Mouse (Mus musculus) liver, embryonic 15.5 days (tissue): ENCODE data around the gene Utp15. TPM values are rescaled to one million over a fixed set of nuclear protein-coding genes. Genes with fewer than 3 reads are reported as not detected.

ENCODE experiments used
- ATAC-seq: fragments of 200-750 bp; cut with Nextera tagmentation; 2 replicates; pipeline ENCODE4 v1.8.0; 2017; ENCODE audit warnings: moderate number of reproducible peaks, mild to moderate bottlenecking, moderate library complexity; ENCODE audit not compliant: insufficient read depth
- H3K27ac ChIP-seq: fragments of 300-500 bp; sonication (generic); replicated peaks from 2 replicates; pipeline ENCODE4 v1.5.1; 2015; ENCODE audit warnings: mild to moderate bottlenecking, inconsistent platforms
- H3K27me3 ChIP-seq: fragments of 300-500 bp; sonication (generic); 2 replicates; pipeline ENCODE4 v1.6.1; 2015; ENCODE audit warnings: mild to moderate bottlenecking, inconsistent platforms
- H3K36me3 ChIP-seq: fragments of 300-500 bp; sonication (generic); replicated peaks from 2 replicates; pipeline ENCODE4 v1.6.1; 2015; ENCODE audit warnings: moderate library complexity, mild to moderate bottlenecking, inconsistent platforms
- H3K4me1 ChIP-seq: fragments of 300-500 bp; sonication (generic); replicated peaks from 2 replicates; pipeline ENCODE4 v1.6.1; 2015; ENCODE audit warnings: inconsistent platforms
- H3K4me2 ChIP-seq: fragments of 300-500 bp; sonication (generic); 2 replicates; pipeline ENCODE4 v1.6.1; 2015; ENCODE audit warnings: moderate library complexity, mild to moderate bottlenecking, inconsistent platforms
- H3K4me3 ChIP-seq: fragments of 300-500 bp; sonication (generic); replicated peaks from 2 replicates; pipeline ENCODE4 v1.5.1; 2015; ENCODE audit warnings: mild to moderate bottlenecking, inconsistent platforms
- H3K9ac ChIP-seq: fragments of 300-500 bp; sonication (generic); 2 replicates; pipeline ENCODE4 v1.6.1; 2015; ENCODE audit warnings: moderate library complexity, mild to moderate bottlenecking, inconsistent platforms
- H3K9me3 ChIP-seq: fragments of 300-500 bp; sonication (generic); replicated peaks from 2 replicates; pipeline ENCODE4 v1.6.1; 2016; ENCODE audit warnings: inconsistent platforms
- WGBS: fragments of 180-500 bp; shearing (Covaris S2); methylation state at CpG from one replicate; pipeline ENCODE4 v1.1.7; 2015; ENCODE audit warnings: mixed read lengths; ENCODE audit not compliant: insufficient replicate concordance; 5-methylcytosine and 5-hydroxymethylcytosine counted together
- polyA plus RNA-seq: library from polyadenylated mRNA; unstranded; fragments of >200 nt; fragmentation: Nextera tagmentation; extraction: Ambion mirVana; gene quantifications from 2 replicates; pipeline ENCODE4 v1.2.1, GENCODE M21; 2015

Gene Utp15
- polyA plus RNA-seq, 1 experiment from 2014 or later, result 11.0 TPM

GRCm38 (mm10) chr13:98291712-98292111, 28.9 kb upstream of the Utp15 start:
- no peak overlapping the region for H3K9ac ChIP-seq
- H3K4me3 ChIP-seq, result no peak overlapping the region
- no peak overlapping the region for H3K4me2 ChIP-seq
- WGBS, result 65% methylated on average over 8 of the region's 8 CpGs
- H3K27ac ChIP-seq, result no peak overlapping the region
- no peaks in the 10 kb centered on the region for H3K9me3 ChIP-seq
- H3K27me3 ChIP-seq, result no peaks in the 10 kb centered on the region
- ATAC-seq, result no peak
- no peaks in the 10 kb centered on the region for H3K36me3 ChIP-seq
- H3K4me1 ChIP-seq, result no peaks in the 10 kb centered on the region

GRCm38 (mm10) chr13:98290719-98291118, 27.9 kb upstream of the Utp15 start:
- 28% methylated on average over 2 of the region's 2 CpGs for WGBS
- H3K4me3 ChIP-seq, result no peak overlapping the region
- no peak for ATAC-seq
- no peak overlapping the region for H3K27ac ChIP-seq
- H3K4me2 ChIP-seq, result no peak overlapping the region
- H3K27me3 ChIP-seq, result no peaks in the 10 kb centered on the region
- H3K9me3 ChIP-seq, result no peaks in the 10 kb centered on the region
- no peaks in the 10 kb centered on the region for H3K36me3 ChIP-seq
- H3K9ac ChIP-seq, result no peak overlapping the region
- no peaks in the 10 kb centered on the region for H3K4me1 ChIP-seq

GRCm38 (mm10) chr13:98280990-98281650, 18.3 kb upstream of the Utp15 start:
- no peak overlapping the region for H3K4me3 ChIP-seq
- WGBS, result 55% methylated on average over 12 of the region's 12 CpGs
- no peak for ATAC-seq
- H3K27me3 ChIP-seq, result no peaks in the 10 kb centered on the region
- H3K4me1 ChIP-seq, result no peaks in the 10 kb centered on the region
- H3K27ac ChIP-seq, result no peak overlapping the region
- H3K9ac ChIP-seq, result no peak overlapping the region
- no peaks in the 10 kb centered on the region for H3K36me3 ChIP-seq
- no peaks in the 10 kb centered on the region for H3K9me3 ChIP-seq
- no peak overlapping the region for H3K4me2 ChIP-seq

GRCm38 (mm10) chr13:98279686-98280085, 16.8 kb upstream of the Utp15 start, which contains the start of gene Gm21976:
Gm21976 (plus strand) TSS chr13:98279887.
- Histone ChIP-seq H3K27me3 (no peaks in the 10 kb centered on the region), H3K27ac (no peak within 1 kb of the TSS), H3K36me3 (0 out of 2 replicates have a peak, but pooled peaks cover 2% of the 10 kb centered on the region), H3K4me3 (no peak within 1 kb of the TSS), H3K9me3 (no peaks in the 10 kb centered on the region), H3K4me2 (no peak within 1 kb of the TSS), H3K9ac (no peak within 1 kb of the TSS), H3K4me1 (peaks cover 9% of the 10 kb centered on the region; the same call in 1 of the 2 replicates)
- WGBS, result 71% methylated on average over 5 of the region's 5 CpGs
- no peak for ATAC-seq

- Histone ChIP-seq H3K9me3 (no peaks in the 10 kb centered on the region), H3K36me3 (peaks cover 19% of the 10 kb centered on the region), H3K9ac (no peak overlapping the region), H3K4me1 (peaks cover 9% of the 10 kb centered on the region; the same call in 1 of the 2 replicates), H3K4me3 (no peak overlapping the region), H3K27ac (no peak overlapping the region), H3K4me2 (no peak overlapping the region), H3K27me3 (no peaks in the 10 kb centered on the region)
- WGBS, result 59% methylated on average over 2 of the region's 2 CpGs
- no peak for ATAC-seq
These were observed 14.7 kb upstream of the Utp15 start for GRCm38 (mm10) chr13:98277501-98277900.

- 71% methylated on average over 7 of the region's 7 CpGs for WGBS
- H3K4me2 ChIP-seq, result no peak overlapping the region
- H3K4me1 ChIP-seq, result peaks cover 9% of the 10 kb centered on the region; the same call in 1 of the 2 replicates
- no peaks in the 10 kb centered on the region for H3K9me3 ChIP-seq
- H3K27ac ChIP-seq, result no peak overlapping the region
- no peak for ATAC-seq
- no peak overlapping the region for H3K4me3 ChIP-seq
- H3K9ac ChIP-seq, result no peak overlapping the region
- peaks cover 30% of the 10 kb centered on the region for H3K36me3 ChIP-seq
- no peaks in the 10 kb centered on the region for H3K27me3 ChIP-seq
These were observed 13.4 kb upstream of the Utp15 start for GRCm38 (mm10) chr13:98276253-98276652.

- Histone ChIP-seq H3K9ac (no peak overlapping the region), H3K27me3 (no peaks in the 10 kb centered on the region), H3K4me3 (no peak overlapping the region), H3K36me3 (peaks cover 36% of the 10 kb centered on the region), H3K9me3 (no peaks in the 10 kb centered on the region), H3K27ac (no peak overlapping the region), H3K4me2 (no peak overlapping the region), H3K4me1 (peaks cover 9% of the 10 kb centered on the region; the same call in 1 of the 2 replicates)
- peak; percentile 57; the same call in 1 of the 2 replicates for ATAC-seq
- WGBS, result 11% methylated on average over 4 of the region's 4 CpGs
These were observed 12.8 kb upstream of the Utp15 start for GRCm38 (mm10) chr13:98275646-98276045.

GRCm38 (mm10) chr13:98274023-98274422, 11.2 kb upstream of the Utp15 start:
- WGBS, result 71% methylated on average over 9 of the region's 9 CpGs
- ATAC-seq, result no peak

GRCm38 (mm10) chr13:98264111-98264510, 1.3 kb upstream of the Utp15 start:
- H3K36me3 ChIP-seq, result peaks cover 24% of the 10 kb centered on the region
- H3K27ac ChIP-seq, result 0 out of 2 replicates have a peak overlapping the region, but pooled peaks have one; percentile 33
- no peak for ATAC-seq
- no peaks in the 10 kb centered on the region for H3K9me3 ChIP-seq
- H3K9ac ChIP-seq, result peak overlapping the region; percentile 84; the same call in 1 of the 2 replicates
- H3K4me1 ChIP-seq, result peaks cover 26% of the 10 kb centered on the region
- peak overlapping the region; percentile 91 for H3K4me2 ChIP-seq
- no peaks in the 10 kb centered on the region for H3K27me3 ChIP-seq
- peak overlapping the region; percentile 87 for H3K4me3 ChIP-seq
- 20% methylated on average over 5 of the region's 5 CpGs for WGBS

More at GRCm38 (mm10) chr13:98274023-98274422, 11.2 kb upstream of the Utp15 start:
- Histone ChIP-seq H3K4me2 (no peak overlapping the region), H3K36me3 (peaks cover 37% of the 10 kb centered on the region), H3K4me3 (no peak overlapping the region), H3K9me3 (no peaks in the 10 kb centered on the region), H3K27ac (no peak overlapping the region), H3K9ac (no peak overlapping the region), H3K27me3 (no peaks in the 10 kb centered on the region), H3K4me1 (peaks cover 9% of the 10 kb centered on the region; the same call in 1 of the 2 replicates)

GRCm38 (mm10) chr13:98263458-98263987, 682 bp upstream of the Utp15 start:
- H3K27me3 ChIP-seq, result no peaks in the 10 kb centered on the region
- H3K9ac ChIP-seq, result peak overlapping the region; percentile 84
- H3K36me3 ChIP-seq, result peaks cover 23% of the 10 kb centered on the region
- peak overlapping the region; percentile 91 for H3K4me2 ChIP-seq
- H3K4me3 ChIP-seq, result peak overlapping the region; percentile 87
- ATAC-seq, result peak; percentile 19; the same call in 1 of the 2 replicates
- WGBS, result under 1% methylated on average over 16 of the region's 16 CpGs
- H3K27ac ChIP-seq, result peak overlapping the region; percentile 93
- no peaks in the 10 kb centered on the region for H3K9me3 ChIP-seq
- H3K4me1 ChIP-seq, result peaks cover 26% of the 10 kb centered on the region

- Histone ChIP-seq H3K27me3 (no peaks in the 10 kb centered on the region), H3K4me3 (no peak overlapping the region), H3K4me2 (no peak overlapping the region), H3K9ac (no peak overlapping the region), H3K4me1 (no peaks in the 10 kb centered on the region), H3K9me3 (no peaks in the 10 kb centered on the region), H3K36me3 (peaks cover 82% of the 10 kb centered on the region), H3K27ac (no peak overlapping the region)
- no peak for ATAC-seq
- WGBS, result 75% methylated on average over 9 of the region's 9 CpGs
These were observed 7.9 kb downstream of the Utp15 start for GRCm38 (mm10) chr13:98254921-98255320.
